Mouse (Mus musculus) hindbrain, embryonic 10.5 days (tissue): ENCODE measurements around the gene Sertad4. TPM values are rescaled to one million over a fixed set of nuclear protein-coding genes. Genes with fewer than 3 reads are reported as not detected.
A peak's percentile ranks its signal among the peaks of the same experiment; 100 is the strongest.

Experiments
- DNase-seq: peaks from one replicate; pipeline ENCODE4 v3.0.0-alpha.2; 2017; ENCODE audit warnings: low spot score
- H3K27ac ChIP-seq: fragments of 300-500 bp; sonication (generic); 2 replicates; pipeline ENCODE4 v1.5.1; 2016; ENCODE audit warnings: mild to moderate bottlenecking, moderate library complexity
- H3K27me3 ChIP-seq: fragments of 300-500 bp; sonication (generic); 2 replicates; pipeline ENCODE4 v1.6.1; 2016; ENCODE audit warnings: mild to moderate bottlenecking; ENCODE audit not compliant: poor library complexity, insufficient read depth, severe bottlenecking
- H3K36me3 ChIP-seq: fragments of 300-500 bp; sonication (generic); 2 replicates; pipeline ENCODE4 v1.6.1; 2016; ENCODE audit warnings: mild to moderate bottlenecking, moderate library complexity
- H3K4me1 ChIP-seq: fragments of 300-500 bp; sonication (generic); replicated peaks from 2 replicates; pipeline ENCODE4 v1.6.1; 2016; ENCODE audit warnings: mild to moderate bottlenecking
- H3K4me3 ChIP-seq: fragments of 300-500 bp; sonication (generic); 2 replicates; pipeline ENCODE4 v1.5.1; 2016; ENCODE audit warnings: mild to moderate bottlenecking, moderate library complexity
- H3K9me3 ChIP-seq: fragments of 300-500 bp; sonication (generic); 2 replicates; pipeline ENCODE4 v1.6.1; 2016; ENCODE audit warnings: mild to moderate bottlenecking, moderate library complexity
- WGBS: fragments of 180-500 bp; shearing (Covaris S2); methylation state at CpG from one replicate; pipeline ENCODE4 v1.1.7; 2016; 5-methylcytosine and 5-hydroxymethylcytosine counted together
- polyA plus RNA-seq: library from polyadenylated mRNA; unstranded; fragments of >200 nt; fragmentation: Nextera tagmentation; extraction: Ambion mirVana; gene quantifications from 2 replicates; pipeline ENCODE4 v1.2.1, GENCODE M21; 2016

Sertad4 gene
- polyA plus RNA-seq, 1 experiment from 2014 or later = 15.5 TPM

- Histone ChIP-seq H3K27me3 (peaks cover 20% of the 10 kb centered on the region; the same call in 1 of the 2 replicates), H3K4me1 (no peaks in the 10 kb centered on the region), H3K9me3 (no peaks in the 10 kb centered on the region), H3K36me3 (no peaks in the 10 kb centered on the region), H3K4me3 (no peak overlapping the region), H3K27ac (no peak overlapping the region)
- DNase-seq = no peak
- WGBS = 81% methylated on average over 3 of the region's 3 CpGs
These were observed 8.9 kb upstream of the Sertad4 start for GRCm38 (mm10) chr1:192864440-192864839.

- H3K9me3 ChIP-seq = no peaks in the 10 kb centered on the region
- H3K27me3 ChIP-seq = peaks cover 51% of the 10 kb centered on the region
- peaks cover 2% of the 10 kb centered on the region for H3K4me1 ChIP-seq
- 77% methylated on average over 5 of the region's 5 CpGs for WGBS
- H3K4me3 ChIP-seq = no peak overlapping the region
- DNase-seq = no peak
- no peaks in the 10 kb centered on the region for H3K36me3 ChIP-seq
- H3K27ac ChIP-seq = no peak overlapping the region
These were observed 5.9 kb upstream of the Sertad4 start for GRCm38 (mm10) chr1:192861305-192861960.

GRCm38 (mm10) chr1:192860273-192860672 is 4.7 kb upstream of the Sertad4 start:
- Histone ChIP-seq H3K27ac (no peak overlapping the region), H3K27me3 (peaks cover 60% of the 10 kb centered on the region), H3K9me3 (no peaks in the 10 kb centered on the region), H3K36me3 (no peaks in the 10 kb centered on the region), H3K4me3 (no peak overlapping the region), H3K4me1 (peaks cover 14% of the 10 kb centered on the region)
- 71% methylated on average over 6 of the region's 6 CpGs for WGBS
- DNase-seq = no peak

GRCm38 (mm10) chr1:192857582-192857981 is 2.0 kb upstream of the Sertad4 start:
- 93% methylated on average over 5 of the region's 5 CpGs for WGBS
- no peak for DNase-seq
- peaks cover 35% of the 10 kb centered on the region for H3K4me1 ChIP-seq
- no peak overlapping the region for H3K4me3 ChIP-seq
- H3K27me3 ChIP-seq = peaks cover 84% of the 10 kb centered on the region
- no peaks in the 10 kb centered on the region for H3K9me3 ChIP-seq
- no peaks in the 10 kb centered on the region for H3K36me3 ChIP-seq
- no peak overlapping the region for H3K27ac ChIP-seq

- peaks cover 86% of the 10 kb centered on the region for H3K27me3 ChIP-seq
- no peak for DNase-seq
- no peaks in the 10 kb centered on the region for H3K9me3 ChIP-seq
- WGBS = 73% methylated on average over 6 of the region's 6 CpGs
- H3K4me3 ChIP-seq = no peak overlapping the region
- no peak overlapping the region for H3K27ac ChIP-seq
- peaks cover 41% of the 10 kb centered on the region for H3K4me1 ChIP-seq
- H3K36me3 ChIP-seq = no peaks in the 10 kb centered on the region
These were observed 1.4 kb upstream of the Sertad4 start for GRCm38 (mm10) chr1:192856931-192857330.

GRCm38 (mm10) chr1:192856411-192856810 is 855 bp upstream of the Sertad4 start:
- peaks cover 86% of the 10 kb centered on the region for H3K27me3 ChIP-seq
- 8% methylated on average over 10 of the region's 10 CpGs for WGBS
- peaks cover 46% of the 10 kb centered on the region for H3K4me1 ChIP-seq
- H3K36me3 ChIP-seq = no peaks in the 10 kb centered on the region
- no peaks in the 10 kb centered on the region for H3K9me3 ChIP-seq
- H3K27ac ChIP-seq = 0 out of 2 replicates have a peak overlapping the region, but pooled peaks have one; percentile 95
- no peak overlapping the region for H3K4me3 ChIP-seq
- peak; percentile 38 for DNase-seq

GRCm38 (mm10) chr1:192854819-192855271 is 711 bp downstream of the Sertad4 start:
- Histone ChIP-seq H3K27me3 (peaks cover 95% of the 10 kb centered on the region), H3K4me3 (peak overlapping the region; percentile 85), H3K4me1 (peaks cover 56% of the 10 kb centered on the region), H3K36me3 (0 out of 2 replicates have a peak, but pooled peaks cover under 1% of the 10 kb centered on the region), H3K27ac (peak overlapping the region; percentile 95), H3K9me3 (no peaks in the 10 kb centered on the region)
- DNase-seq = peak; percentile 72
- under 1% methylated on average over 45 of the region's 45 CpGs for WGBS

GRCm38 (mm10) chr1:192853988-192854818 is 1.4 kb downstream of the Sertad4 start:
- H3K36me3 ChIP-seq = peaks cover 6% of the 10 kb centered on the region
- peak overlapping the region; percentile 85 for H3K4me3 ChIP-seq
- WGBS = 2% methylated on average over 19 of the region's 19 CpGs
- peak; percentile 19 for DNase-seq
- peaks cover 98% of the 10 kb centered on the region for H3K27me3 ChIP-seq
- no peaks in the 10 kb centered on the region for H3K9me3 ChIP-seq
- peak overlapping the region; percentile 95 for H3K27ac ChIP-seq
- peaks cover 56% of the 10 kb centered on the region for H3K4me1 ChIP-seq

- DNase-seq = no peak
- H3K27ac ChIP-seq = no peak overlapping the region
- WGBS = 51% methylated on average over 2 of the region's 2 CpGs
- peak overlapping the region; percentile 85; the same call in 1 of the 2 replicates for H3K4me3 ChIP-seq
- H3K27me3 ChIP-seq = peaks cover 98% of the 10 kb centered on the region
- H3K36me3 ChIP-seq = peaks cover 13% of the 10 kb centered on the region
- peaks cover 58% of the 10 kb centered on the region for H3K4me1 ChIP-seq
- H3K9me3 ChIP-seq = 0 out of 2 replicates have a peak, but pooled peaks cover 3% of the 10 kb centered on the region
These were observed 2.1 kb downstream of the Sertad4 start for GRCm38 (mm10) chr1:192853429-192853828.

- H3K27me3 ChIP-seq = peaks cover 93% of the 10 kb centered on the region
- no peak overlapping the region for H3K27ac ChIP-seq
- H3K4me3 ChIP-seq = no peak overlapping the region
- H3K4me1 ChIP-seq = peaks cover 67% of the 10 kb centered on the region
- no peak for DNase-seq
- peaks cover 21% of the 10 kb centered on the region for H3K36me3 ChIP-seq
- H3K9me3 ChIP-seq = 0 out of 2 replicates have a peak, but pooled peaks cover 3% of the 10 kb centered on the region
These were observed 3.5 kb downstream of the Sertad4 start for GRCm38 (mm10) chr1:192852047-192852446.

- H3K4me1 ChIP-seq = peaks cover 71% of the 10 kb centered on the region
- peaks cover 23% of the 10 kb centered on the region for H3K36me3 ChIP-seq
- peak overlapping the region; percentile 27; the same call in 1 of the 2 replicates for H3K4me3 ChIP-seq
- 7% methylated on average over 6 of the region's 6 CpGs for WGBS
- peaks cover 91% of the 10 kb centered on the region for H3K27me3 ChIP-seq
- H3K27ac ChIP-seq = peak overlapping the region; percentile 72
- DNase-seq = peak; percentile 38
- H3K9me3 ChIP-seq = 0 out of 2 replicates have a peak, but pooled peaks cover 3% of the 10 kb centered on the region
These were observed 3.9 kb downstream of the Sertad4 start for GRCm38 (mm10) chr1:192851640-192852039.

- Histone ChIP-seq H3K4me1 (peaks cover 71% of the 10 kb centered on the region), H3K27me3 (peaks cover 91% of the 10 kb centered on the region), H3K9me3 (0 out of 2 replicates have a peak, but pooled peaks cover 3% of the 10 kb centered on the region), H3K27ac (peak overlapping the region; percentile 72), H3K36me3 (peaks cover 27% of the 10 kb centered on the region), H3K4me3 (peak overlapping the region; percentile 27; the same call in 1 of the 2 replicates)
- WGBS = 1% methylated on average over 2 of the region's 2 CpGs
- no peak for DNase-seq
These were observed 4.4 kb downstream of the Sertad4 start for GRCm38 (mm10) chr1:192851126-192851525.

GRCm38 (mm10) chr1:192849616-192850015 is 5.9 kb downstream of the Sertad4 start:
- DNase-seq = no peak
- Histone ChIP-seq H3K4me1 (peaks cover 69% of the 10 kb centered on the region), H3K4me3 (no peak overlapping the region), H3K27ac (no peak overlapping the region), H3K36me3 (peaks cover 27% of the 10 kb centered on the region), H3K9me3 (0 out of 2 replicates have a peak, but pooled peaks cover 3% of the 10 kb centered on the region), H3K27me3 (peaks cover 92% of the 10 kb centered on the region)
- WGBS = 86% methylated on average over 5 of the region's 5 CpGs
